In the genomic region with DNA sequence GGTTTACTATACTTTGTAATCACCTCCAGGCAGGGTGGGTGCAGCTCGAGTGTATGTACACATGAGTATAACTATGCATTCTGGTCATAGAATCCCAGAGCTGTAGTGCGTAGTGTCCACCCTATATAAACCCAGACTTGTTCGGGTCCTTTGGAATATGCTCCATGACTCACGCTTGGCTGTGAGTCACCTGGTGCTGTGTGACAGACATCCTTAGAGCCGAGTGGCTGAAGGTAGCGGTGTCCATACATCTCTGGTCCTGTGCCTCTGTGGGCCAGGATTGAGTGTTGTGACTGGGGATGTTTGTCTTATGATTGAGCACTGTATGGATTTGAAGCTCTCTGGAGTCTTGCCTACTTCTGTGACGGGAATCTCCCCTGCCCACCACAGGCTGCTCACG, we compare ENCODE assay signal across 21 mouse cellular contexts. TPM values are rescaled to one million over a fixed set of nuclear protein-coding genes. Genes with fewer than 3 reads are reported as not detected.
A peak's percentile ranks its signal among the peaks of the same experiment; 100 is the strongest.
DNase-seq lines count a peak whose midpoint lies in the region; ATAC-seq and TF ChIP-seq lines count a peak whose summit lies in the region.
"Had no signal": no experiment of that assay in that cellular context is flagged by ENCODE, and none has a peak within 500 bp of the region (broad histone marks: within the 10 kb centered on the region; RNA-seq: fewer than 3 reads in every experiment).

No protein-coding gene starts in this region.

- H3K27ac ChIP-seq in gastrocnemius, adult 2 months = peak overlapping the region; percentile 62
- H3K27ac ChIP-seq in liver, embryonic 15.5 days (replicated peaks) = peak overlapping the region; percentile 63
- H3K27ac ChIP-seq: embryonic facial prominence, embryonic 12.5 days; forebrain, embryonic 15.5 days; limb, embryonic 13.5 days had no signal

- H3K27me3 ChIP-seq in liver, embryonic 15.5 days = no peaks in the 10 kb centered on the region
- H3K27me3 ChIP-seq: embryonic facial prominence, embryonic 12.5 days; forebrain, embryonic 15.5 days; limb, embryonic 13.5 days had no signal

- peak overlapping the region; percentile 41 for H3K4me2 ChIP-seq in liver, embryonic 15.5 days
- H3K4me2 ChIP-seq: embryonic facial prominence, embryonic 12.5 days; forebrain, embryonic 15.5 days; limb, embryonic 13.5 days had no signal

- 0 out of 2 replicates have a peak, but pooled peaks have one; percentile 10 for ATAC-seq in liver, embryonic 15.5 days (ENCODE audit: insufficient read depth)
- ATAC-seq: CD4-positive, CD25-positive, alpha-beta regulatory T cell, adult 4 months; forebrain, embryonic 15.5 days had no signal

- no peaks in the 10 kb centered on the region for H3K9me3 ChIP-seq in liver, embryonic 15.5 days (replicated peaks)
- H3K9me3 ChIP-seq: embryonic facial prominence, embryonic 12.5 days; forebrain, embryonic 15.5 days; limb, embryonic 13.5 days had no signal

- H3K4me3 ChIP-seq in gastrocnemius, adult 2 months = no peak overlapping the region
- H3K4me3 ChIP-seq in liver, embryonic 15.5 days (replicated peaks) = peak overlapping the region; percentile 6; the same call in 1 of the 2 replicates
- H3K4me3 ChIP-seq: embryonic facial prominence, embryonic 12.5 days; forebrain, embryonic 15.5 days; limb, embryonic 13.5 days had no signal

- DNase-seq in gastrocnemius, adult 2 months = no peak
- no peak for DNase-seq in gastrocnemius, postnatal 14 days
- peak; percentile 23 for DNase-seq in right cerebral cortex, postnatal 25 days
- DNase-seq in right cerebral cortex, adult 18-20 months = no peak
- DNase-seq in ovary, adult 18-20 months (ENCODE audit: low spot score) = no peak
- no peak for DNase-seq in ovary, postnatal 14 days (ENCODE audit: low spot score)
- DNase-seq: adrenal gland, postnatal 14 days; cerebellum, postnatal 14 days; heart, postnatal 4 days; lung, postnatal 14 days; midbrain, embryonic 14.5 days; thymus, adult 2 months had no signal

- TF ChIP-seq CTCF in gastrocnemius, adult 2 months (IDR thresholded peaks at IDR 0.05) = no peak

- intact Hi-C loops in gastrocnemius, adult 2 months (cut with DNase I) = no loop called here
- intact Hi-C loops in gastrocnemius, postnatal 14 days (cut with DNase I; ENCODE audit: low total_unique reads) = no loop called here

- H3K4me1 ChIP-seq in liver, embryonic 15.5 days (replicated peaks) = peaks cover 72% of the 10 kb centered on the region
- H3K4me1 ChIP-seq: embryonic facial prominence, embryonic 12.5 days; forebrain, embryonic 15.5 days; limb, embryonic 13.5 days had no signal

- no peak overlapping the region for H3K9ac ChIP-seq in liver, embryonic 15.5 days
- H3K9ac ChIP-seq: embryonic facial prominence, embryonic 12.5 days; forebrain, embryonic 15.5 days; limb, embryonic 13.5 days had no signal

- H3K36me3 ChIP-seq in liver, embryonic 15.5 days (replicated peaks) = peaks cover 96% of the 10 kb centered on the region

- 56% methylated on average over 8 of the region's 8 CpGs for WGBS in liver, embryonic 15.5 days (ENCODE audit: insufficient replicate concordance)

RNA-seq across cellular contexts. Expression of a gene that starts 14.1 kb away (rescaled TPM):
- total RNA-seq in gastrocnemius, adult 2 months (2021) = 10 to 100 TPM; 56.8 to 60.3 TPM
- 10 to 100 TPM; 38.3 to 39.1 TPM for total RNA-seq in gastrocnemius, postnatal 14 days (2021)
- 85.5 and 92.5 TPM in 2 replicates for polyA plus RNA-seq in liver, embryonic 15.5 days (2015; fragmentation: Nextera tagmentation; extraction: Ambion mirVana)

RNA-seq across cellular contexts. Expression of a gene that starts 44.0 kb away (rescaled TPM):
- not detected for total RNA-seq in gastrocnemius, adult 2 months (2021)
- not detected for total RNA-seq in gastrocnemius, postnatal 14 days (2021)
- polyA plus RNA-seq in liver, embryonic 15.5 days (2015; fragmentation: Nextera tagmentation; extraction: Ambion mirVana) = not detected in 2 replicates
- total RNA-seq: adrenal gland, postnatal 14 days; gastrocnemius, adult 8-10 months; heart, adult 8-10 months; heart, postnatal 4 days; layer of hippocampus, adult 18-20 months had no signal
- polyA plus RNA-seq: CD4-positive, CD25-positive, alpha-beta regulatory T cell, adult 4 months; embryonic facial prominence, embryonic 12.5 days; forebrain, embryonic 15.5 days; kidney, embryonic 16.5 days; limb, embryonic 13.5 days; midbrain, embryonic 14.5 days had no signal

RNA-seq across cellular contexts. Expression of a gene that starts 52.3 kb away (rescaled TPM):
- not detected for total RNA-seq in gastrocnemius, adult 2 months (2021)
- total RNA-seq in gastrocnemius, postnatal 14 days (2021) = under 1 TPM in 1 of 2 experiments, not detected in 1; 0.02 TPM
- polyA plus RNA-seq in liver, embryonic 15.5 days (2015; fragmentation: Nextera tagmentation; extraction: Ambion mirVana) = not detected in 2 replicates
- total RNA-seq: adrenal gland, postnatal 14 days; gastrocnemius, adult 8-10 months; heart, adult 8-10 months; layer of hippocampus, adult 18-20 months had no signal
- polyA plus RNA-seq: CD4-positive, CD25-positive, alpha-beta regulatory T cell, adult 4 months; embryonic facial prominence, embryonic 12.5 days; kidney, embryonic 16.5 days; midbrain, embryonic 14.5 days had no signal
